Mouse (Mus musculus) E14TG2a.4 (cell line): ENCODE results near the gene Ocm.

Experiments used
- CTCF ChIP-seq: conservative IDR thresholded peaks from 2 replicates; pipeline ENCODE4 v1.5.1; 2014; ENCODE audit warnings: low read length
- NANOG ChIP-seq: IDR thresholded peaks from 2 replicates; pipeline ENCODE4 v1.6.1; 2014; ENCODE audit warnings: borderline replicate concordance, low read length, mixed read lengths
- POU5F1 ChIP-seq: IDR thresholded peaks from 2 replicates; pipeline ENCODE4 v1.6.1; 2014; ENCODE audit warnings: low read length, borderline replicate concordance

DNA sequence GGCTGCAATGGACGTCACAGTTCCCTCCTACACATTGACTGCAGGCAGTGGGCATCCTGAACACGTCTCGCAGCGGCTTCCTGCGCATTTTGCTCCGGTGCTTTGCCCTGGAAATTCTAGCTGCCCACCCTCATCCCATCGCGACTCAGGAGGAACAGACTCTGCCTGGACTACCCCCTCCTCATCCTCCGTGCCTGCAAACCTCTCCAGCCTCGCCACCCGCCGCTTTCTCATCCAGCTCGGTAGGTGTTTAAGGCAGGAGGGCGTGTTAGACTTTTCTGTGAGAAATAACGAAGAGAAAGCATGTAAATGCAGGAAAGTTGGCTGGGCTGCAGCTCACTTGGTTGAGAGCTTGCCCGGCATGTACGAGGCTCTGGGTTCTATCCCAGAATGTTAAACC lies 10.5 kb upstream of the Ocm start:
- no peak for TF ChIP-seq CTCF
- TF ChIP-seq NANOG: no peak
- TF ChIP-seq POU5F1: no peak
